Mouse (Mus musculus) heart, postnatal 0 days (tissue): ENCODE measurements around the gene Stkld1.

Experiments used
- CTCF ChIP-seq: IDR thresholded peaks from 2 replicates; pipeline ENCODE4 v1.5.1; 2016; ENCODE audit warnings: antibody characterized with exemption, control low read depth, low read depth
- EP300 ChIP-seq: IDR thresholded peaks from 2 replicates; pipeline ENCODE4 v1.6.1; 2016; ENCODE audit warnings: antibody characterized with exemption, low read depth

DNA sequence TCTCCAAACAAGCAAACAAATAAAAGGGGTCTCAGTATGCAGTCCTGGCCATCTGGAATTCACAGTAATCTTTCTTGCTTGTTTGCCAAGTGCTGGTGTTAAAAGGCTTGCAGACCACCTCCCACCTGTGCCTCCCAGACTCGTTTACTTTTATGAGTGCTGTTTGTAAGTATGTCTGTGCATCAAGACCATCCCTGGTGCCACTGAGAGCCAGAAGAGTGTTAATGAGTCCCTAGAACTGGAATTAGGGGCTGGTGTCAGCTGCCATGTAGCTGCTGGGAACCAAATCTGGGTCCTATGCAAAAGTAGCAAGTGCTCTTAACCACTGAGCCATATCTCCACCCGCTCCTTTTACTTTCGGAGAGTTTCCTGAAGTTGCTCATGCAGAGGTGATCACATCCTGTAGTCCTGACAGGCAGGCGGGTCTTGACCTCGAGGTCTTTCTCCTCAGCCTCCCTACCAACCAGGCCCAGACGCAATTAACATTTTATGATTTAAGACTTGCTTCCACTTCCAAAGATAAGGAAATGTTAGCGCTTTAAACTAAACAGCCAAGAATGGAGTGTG lies 31.9 kb upstream of the Stkld1 start:
- no peak for TF ChIP-seq CTCF
- no peak for TF ChIP-seq EP300
